Mouse (Mus musculus): ENCODE data around the gene Prr13. TPM values are rescaled to one million over a fixed set of nuclear protein-coding genes. Genes with fewer than 3 reads are reported as not detected.

Gene Prr13
- 95.9 and 97.6 TPM in 2 replicates for polyA plus RNA-seq (2014; fragmentation: Nextera tagmentation; extraction: Ambion mirVana)

GRCm38 (mm10) chr15:102458904-102459317 is at the start of gene Prr13:
Gene Prr13, plus strand, starts transcription at chr15:102459028.
- Histone ChIP-seq H3K36me3 (ENCODE audit: control insufficient read depth, insufficient read depth, low read length) (0 out of 2 replicates have a peak, but pooled peaks cover 4% of the 10 kb centered on the region), H3K27me3 (replicated peaks; ENCODE audit: control insufficient read depth, insufficient read depth, low read length) (no peaks in the 10 kb centered on the region), H3K9ac (ENCODE audit: low read depth, low read length) (peak within 1 kb of the TSS; percentile 51), H3K4me3 (ENCODE audit: low read depth, low read length) (peak within 1 kb of the TSS; percentile 39), H3K9me3 (ENCODE audit: control insufficient read depth, low read length) (no peaks in the 10 kb centered on the region), H3K4me1 (ENCODE audit: control insufficient read depth, insufficient read depth, low read length) (no peaks in the 10 kb centered on the region), H3K27ac (replicated peaks; ENCODE audit: low read depth, low read length) (no peak within 1 kb of the TSS), H3K4me2 (ENCODE audit: low read depth, low read length) (peak within 1 kb of the TSS; percentile 49)
- ATAC-seq (ENCODE audit: low read depth) = peak; percentile 91
- WGBS = under 1% methylated on average over 19 of the region's 19 CpGs
- peak; percentile 98 for DNase-seq (ENCODE audit: low spot score)

DNA sequence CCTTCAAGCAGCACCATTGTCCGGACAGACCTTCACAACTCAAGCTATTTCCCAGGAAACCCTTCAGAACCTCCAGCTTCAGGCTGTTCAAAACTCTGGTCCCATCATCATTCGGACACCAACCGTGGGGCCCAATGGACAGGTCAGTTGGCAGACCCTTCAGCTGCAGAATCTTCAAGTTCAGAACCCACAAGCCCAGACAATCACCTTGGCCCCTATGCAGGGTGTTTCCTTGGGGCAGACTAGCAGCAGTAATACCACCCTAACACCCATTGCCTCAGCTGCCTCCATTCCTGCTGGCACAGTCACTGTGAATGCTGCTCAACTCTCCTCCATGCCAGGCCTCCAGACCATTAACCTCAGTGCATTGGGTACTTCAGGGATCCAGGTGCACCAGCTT is 49.5 kb upstream of the Prr13 start:
- no peak for ATAC-seq (ENCODE audit: low read depth)
- Histone ChIP-seq H3K9me3 (ENCODE audit: control insufficient read depth, low read length) (no peaks in the 10 kb centered on the region), H3K9ac (ENCODE audit: low read depth, low read length) (0 out of 2 replicates have a peak overlapping the region, but pooled peaks have one; percentile 10), H3K4me1 (ENCODE audit: control insufficient read depth, insufficient read depth, low read length) (peaks cover 31% of the 10 kb centered on the region), H3K36me3 (ENCODE audit: control insufficient read depth, insufficient read depth, low read length) (peaks cover 67% of the 10 kb centered on the region), H3K27me3 (replicated peaks; ENCODE audit: control insufficient read depth, insufficient read depth, low read length) (no peaks in the 10 kb centered on the region), H3K27ac (replicated peaks; ENCODE audit: low read depth, low read length) (no peak overlapping the region), H3K4me2 (ENCODE audit: low read depth, low read length) (peak overlapping the region; percentile 25; the same call in 1 of the 2 replicates), H3K4me3 (ENCODE audit: low read depth, low read length) (no peak overlapping the region)
- 100% methylated on average over 3 of the region's 3 CpGs for WGBS
- no peak for DNase-seq (ENCODE audit: low spot score)

DNA sequence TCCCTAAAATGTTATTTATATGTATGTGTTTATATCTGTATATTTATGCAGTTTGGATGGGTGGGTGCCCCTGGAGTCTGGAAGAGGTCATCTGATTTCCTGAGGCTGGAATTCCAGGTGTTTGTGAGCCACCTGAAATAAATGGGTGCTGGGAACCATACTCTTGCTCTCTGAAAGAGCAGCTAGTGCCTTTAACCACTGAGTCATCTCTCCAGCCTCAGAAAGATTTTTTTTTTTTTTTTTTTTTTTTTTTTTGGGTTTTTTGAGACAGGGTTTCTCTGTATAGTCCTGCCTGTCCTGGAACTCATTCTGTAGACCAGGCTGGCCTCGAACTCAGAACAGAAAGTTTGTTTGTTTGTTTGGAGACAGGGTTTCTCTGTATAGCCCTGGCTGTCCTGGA is 47.8 kb upstream of the Prr13 start:
- Histone ChIP-seq H3K4me2 (ENCODE audit: low read depth, low read length) (peak overlapping the region; percentile 25), H3K4me3 (ENCODE audit: low read depth, low read length) (0 out of 2 replicates have a peak overlapping the region, but pooled peaks have one; percentile 0), H3K27me3 (replicated peaks; ENCODE audit: control insufficient read depth, insufficient read depth, low read length) (no peaks in the 10 kb centered on the region), H3K9ac (ENCODE audit: low read depth, low read length) (no peak overlapping the region), H3K36me3 (ENCODE audit: control insufficient read depth, insufficient read depth, low read length) (peaks cover 75% of the 10 kb centered on the region), H3K27ac (replicated peaks; ENCODE audit: low read depth, low read length) (no peak overlapping the region), H3K9me3 (ENCODE audit: control insufficient read depth, low read length) (no peaks in the 10 kb centered on the region), H3K4me1 (ENCODE audit: control insufficient read depth, insufficient read depth, low read length) (peaks cover 27% of the 10 kb centered on the region)
- WGBS = 93% methylated on average over 1 of the region's 1 CpGs
- DNase-seq (ENCODE audit: low spot score) = no peak
- ATAC-seq (ENCODE audit: low read depth) = no peak

- ATAC-seq (ENCODE audit: low read depth) = no peak
- Histone ChIP-seq H3K4me3 (ENCODE audit: low read depth, low read length) (no peak overlapping the region), H3K9me3 (ENCODE audit: control insufficient read depth, low read length) (no peaks in the 10 kb centered on the region), H3K9ac (ENCODE audit: low read depth, low read length) (no peak overlapping the region), H3K36me3 (ENCODE audit: control insufficient read depth, insufficient read depth, low read length) (peaks cover 79% of the 10 kb centered on the region), H3K4me2 (ENCODE audit: low read depth, low read length) (no peak overlapping the region), H3K27me3 (replicated peaks; ENCODE audit: control insufficient read depth, insufficient read depth, low read length) (no peaks in the 10 kb centered on the region), H3K27ac (replicated peaks; ENCODE audit: low read depth, low read length) (no peak overlapping the region), H3K4me1 (ENCODE audit: control insufficient read depth, insufficient read depth, low read length) (peaks cover 20% of the 10 kb centered on the region)
- DNase-seq (ENCODE audit: low spot score) = no peak
Measured at GRCm38 (mm10) chr15:102413687-102414086, 45.1 kb upstream of the Prr13 start.

DNA sequence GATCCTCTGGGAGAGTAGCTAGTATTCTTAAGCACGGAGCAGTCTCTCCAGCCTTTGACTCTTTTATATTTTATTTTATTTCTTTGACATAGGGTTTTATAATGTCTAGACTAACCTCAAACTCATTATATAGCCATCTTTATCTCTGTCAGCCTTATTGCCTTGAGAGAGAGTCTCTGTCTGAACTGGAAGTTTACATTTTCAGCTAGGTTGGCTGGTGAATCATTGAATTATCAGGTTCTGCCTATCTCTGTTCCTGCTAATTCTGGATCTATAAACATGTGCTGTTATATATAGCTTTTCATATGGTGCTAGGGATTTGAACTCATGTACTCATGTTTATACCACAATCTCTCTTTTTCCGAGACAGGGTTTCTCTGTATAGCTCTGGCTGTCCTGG is 41.3 kb upstream of the Prr13 start:
- Histone ChIP-seq H3K4me2 (ENCODE audit: low read depth, low read length) (no peak overlapping the region), H3K27me3 (replicated peaks; ENCODE audit: control insufficient read depth, insufficient read depth, low read length) (no peaks in the 10 kb centered on the region), H3K9me3 (ENCODE audit: control insufficient read depth, low read length) (no peaks in the 10 kb centered on the region), H3K4me3 (ENCODE audit: low read depth, low read length) (no peak overlapping the region), H3K4me1 (ENCODE audit: control insufficient read depth, insufficient read depth, low read length) (no peaks in the 10 kb centered on the region), H3K9ac (ENCODE audit: low read depth, low read length) (no peak overlapping the region), H3K27ac (replicated peaks; ENCODE audit: low read depth, low read length) (no peak overlapping the region), H3K36me3 (ENCODE audit: control insufficient read depth, insufficient read depth, low read length) (peaks cover 54% of the 10 kb centered on the region)
- DNase-seq (ENCODE audit: low spot score) = no peak
- ATAC-seq (ENCODE audit: low read depth) = no peak
- 96% methylated on average over 2 of the region's 2 CpGs for WGBS

GRCm38 (mm10) chr15:102420986-102421385 is 37.8 kb upstream of the Prr13 start:
- no peak overlapping the region for H3K4me3 ChIP-seq (ENCODE audit: low read depth, low read length)
- peaks cover 60% of the 10 kb centered on the region for H3K36me3 ChIP-seq (ENCODE audit: control insufficient read depth, insufficient read depth, low read length)
- 55% methylated on average over 1 of the region's 1 CpGs for WGBS
- no peak overlapping the region for H3K4me2 ChIP-seq (ENCODE audit: low read depth, low read length)
- H3K27me3 ChIP-seq (replicated peaks; ENCODE audit: control insufficient read depth, insufficient read depth, low read length) = no peaks in the 10 kb centered on the region
- H3K9me3 ChIP-seq (ENCODE audit: control insufficient read depth, low read length) = no peaks in the 10 kb centered on the region
- no peak for DNase-seq (ENCODE audit: low spot score)
- H3K9ac ChIP-seq (ENCODE audit: low read depth, low read length) = no peak overlapping the region
- no peak overlapping the region; the same call in 1 of the 2 replicates for H3K27ac ChIP-seq (replicated peaks; ENCODE audit: low read depth, low read length)
- no peaks in the 10 kb centered on the region for H3K4me1 ChIP-seq (ENCODE audit: control insufficient read depth, insufficient read depth, low read length)
- no peak for ATAC-seq (ENCODE audit: low read depth)

- Histone ChIP-seq H3K4me1 (ENCODE audit: control insufficient read depth, insufficient read depth, low read length) (no peaks in the 10 kb centered on the region), H3K36me3 (ENCODE audit: control insufficient read depth, insufficient read depth, low read length) (peaks cover 62% of the 10 kb centered on the region), H3K27me3 (replicated peaks; ENCODE audit: control insufficient read depth, insufficient read depth, low read length) (no peaks in the 10 kb centered on the region), H3K9ac (ENCODE audit: low read depth, low read length) (no peak overlapping the region), H3K4me2 (ENCODE audit: low read depth, low read length) (no peak overlapping the region), H3K27ac (replicated peaks; ENCODE audit: low read depth, low read length) (no peak overlapping the region; the same call in 1 of the 2 replicates), H3K4me3 (ENCODE audit: low read depth, low read length) (no peak overlapping the region), H3K9me3 (ENCODE audit: control insufficient read depth, low read length) (no peaks in the 10 kb centered on the region)
- ATAC-seq (ENCODE audit: low read depth) = no peak; the same call in 1 of the 2 replicates
- WGBS = 64% methylated on average over 3 of the region's 3 CpGs
- peak; percentile 77 for DNase-seq (ENCODE audit: low spot score)
Measured at GRCm38 (mm10) chr15:102421437-102421836, 37.4 kb upstream of the Prr13 start.

DNA sequence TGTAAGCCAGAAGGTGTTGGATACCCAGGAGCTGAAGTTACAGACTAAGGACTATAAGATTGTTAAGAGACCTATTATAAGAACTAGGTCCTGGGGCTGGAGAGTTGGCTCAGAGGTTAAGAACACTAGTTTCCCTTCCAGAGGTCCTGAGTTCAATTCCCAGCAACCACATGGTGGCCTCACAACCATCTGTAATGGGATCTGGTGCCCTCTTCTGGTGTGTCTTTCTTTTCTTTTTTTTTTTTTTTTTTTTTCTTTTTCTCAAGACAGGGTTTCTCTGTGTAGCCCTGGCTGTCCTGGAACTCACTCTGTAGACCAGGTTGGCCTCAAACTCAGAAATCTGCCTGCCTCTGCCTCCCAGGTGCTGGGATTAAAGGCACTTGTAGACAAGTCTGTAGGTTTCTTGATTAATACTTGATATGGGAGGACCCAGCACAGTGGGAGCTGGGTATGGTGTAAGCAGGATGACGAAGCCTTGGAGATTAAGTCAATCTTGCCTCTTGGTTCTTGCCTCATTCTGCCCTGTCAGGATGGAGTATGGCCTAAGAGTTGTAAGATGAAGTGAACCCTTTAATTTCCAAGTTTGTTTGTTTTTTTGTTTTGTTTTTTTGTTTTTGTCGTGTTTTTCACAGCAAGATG is 35.1 kb upstream of the Prr13 start:
- Histone ChIP-seq H3K36me3 (ENCODE audit: control insufficient read depth, insufficient read depth, low read length) (peaks cover 68% of the 10 kb centered on the region), H3K9ac (ENCODE audit: low read depth, low read length) (no peak overlapping the region), H3K4me3 (ENCODE audit: low read depth, low read length) (no peak overlapping the region), H3K9me3 (ENCODE audit: control insufficient read depth, low read length) (no peaks in the 10 kb centered on the region), H3K27me3 (replicated peaks; ENCODE audit: control insufficient read depth, insufficient read depth, low read length) (no peaks in the 10 kb centered on the region), H3K27ac (replicated peaks; ENCODE audit: low read depth, low read length) (no peak overlapping the region), H3K4me1 (ENCODE audit: control insufficient read depth, insufficient read depth, low read length) (no peaks in the 10 kb centered on the region), H3K4me2 (ENCODE audit: low read depth, low read length) (no peak overlapping the region)
- 97% methylated on average over 2 of the region's 2 CpGs for WGBS
- ATAC-seq (ENCODE audit: low read depth) (no peak), DNase-seq (ENCODE audit: low spot score) (no peak)

GRCm38 (mm10) chr15:102424657-102425056 is 34.2 kb upstream of the Prr13 start:
- H3K4me1 ChIP-seq (ENCODE audit: control insufficient read depth, insufficient read depth, low read length) = no peaks in the 10 kb centered on the region

More at GRCm38 (mm10) chr15:102424657-102425056, 34.2 kb upstream of the Prr13 start:
- H3K27me3 ChIP-seq (replicated peaks; ENCODE audit: control insufficient read depth, insufficient read depth, low read length) = no peaks in the 10 kb centered on the region
- DNase-seq (ENCODE audit: low spot score) (no peak), ATAC-seq (ENCODE audit: low read depth) (no peak)
- no peak overlapping the region for H3K4me2 ChIP-seq (ENCODE audit: low read depth, low read length)
- H3K36me3 ChIP-seq (ENCODE audit: control insufficient read depth, insufficient read depth, low read length) = peaks cover 70% of the 10 kb centered on the region
- no peaks in the 10 kb centered on the region for H3K9me3 ChIP-seq (ENCODE audit: control insufficient read depth, low read length)
- H3K27ac ChIP-seq (replicated peaks; ENCODE audit: low read depth, low read length) = no peak overlapping the region
- 88% methylated on average over 2 of the region's 2 CpGs for WGBS
- no peak overlapping the region for H3K4me3 ChIP-seq (ENCODE audit: low read depth, low read length)
- H3K9ac ChIP-seq (ENCODE audit: low read depth, low read length) = no peak overlapping the region
